Mouse (Mus musculus) erythroblast, embryonic 14.5 days (primary cell): Measurements from ENCODE around the gene Gipc1.

Experiments used
- GATA1 ChIP-seq: IDR thresholded peaks from 2 replicates; pipeline ENCODE4 v1.6.1; 2012; ENCODE audit warnings: low read length, inconsistent platforms, mixed read lengths
- TAL1 ChIP-seq: IDR thresholded peaks from 3 replicates; pipeline ENCODE4 v1.6.1; 2012; ENCODE audit warnings: low read length, inconsistent platforms, mixed read lengths

GRCm38 (mm10) chr8:83665969-83666865, 13.7 kb downstream of the Gipc1 start, which contains the start of gene Ptger1:
- no peak for TF ChIP-seq TAL1
- no peak for TF ChIP-seq GATA1
